Mouse (Mus musculus): Measurements from ENCODE around the gene Cmc2.

Gene Cmc2

DNA sequence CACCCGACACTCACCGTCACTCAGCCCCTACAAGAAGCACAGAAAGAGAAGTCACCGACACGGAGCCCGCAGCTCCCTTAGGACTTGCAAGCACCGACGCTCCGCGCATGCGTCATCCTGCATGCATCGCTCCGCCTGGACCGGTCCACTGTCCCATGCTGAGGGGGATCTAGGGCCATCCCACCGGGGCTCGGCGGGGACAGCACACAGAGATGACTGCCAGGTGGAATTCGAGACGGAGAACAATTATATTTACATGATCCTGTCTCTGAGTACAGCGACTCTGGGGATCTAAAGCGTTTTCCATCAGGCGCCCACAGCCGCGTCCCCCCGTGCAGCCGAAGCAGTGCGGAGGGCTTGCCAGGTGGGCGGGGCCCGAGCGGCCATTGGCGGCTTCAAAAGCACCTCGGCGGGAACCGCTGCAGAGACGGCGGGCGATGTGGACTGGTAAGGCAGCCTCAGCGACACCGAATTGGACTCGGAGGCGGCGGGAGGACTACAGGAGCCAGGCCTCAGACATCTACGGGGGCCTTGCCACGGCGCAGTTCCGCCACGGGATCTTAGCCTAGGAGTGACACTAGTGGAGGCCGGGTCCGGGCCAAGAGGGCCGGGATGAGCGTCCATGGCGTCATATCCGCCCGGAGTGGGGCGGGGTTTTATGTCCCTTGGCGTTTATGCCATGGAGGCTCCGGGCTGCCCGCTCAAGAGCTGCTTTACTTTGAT is at the start of gene Cmc2, which contains the start of gene Cenpn:
TSS of gene Cmc2 (minus strand) at position 119 of the 723 bp plus-strand sequence.
TSS of gene Cenpn (plus strand) at position 394 of the 723 bp plus-strand sequence.
- peak; percentile 98 for DNase-seq (ENCODE audit: extremely low spot score, low spot score)

DNA sequence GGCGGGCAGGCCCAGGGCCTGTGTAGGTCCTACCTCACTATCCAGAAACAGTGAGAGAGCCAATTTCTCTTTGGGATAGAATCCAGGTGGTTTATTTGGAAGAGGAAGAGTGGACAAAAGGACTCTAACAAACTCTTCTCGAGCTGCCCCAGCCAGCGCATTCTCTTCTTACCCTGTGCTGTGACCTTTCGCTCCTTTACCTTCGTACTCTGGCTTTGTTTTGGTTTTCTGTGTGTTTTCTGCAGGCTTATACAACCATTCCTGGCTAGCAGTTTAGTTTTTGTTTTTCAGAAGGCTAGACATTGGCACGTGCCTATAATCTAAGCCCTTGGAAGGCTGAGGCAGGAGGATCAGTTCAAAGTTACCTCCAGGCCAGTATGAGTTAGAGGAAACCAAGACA is 48.3 kb upstream of the Cmc2 start:
- DNase-seq (ENCODE audit: extremely low spot score, low spot score), result no peak

DNA sequence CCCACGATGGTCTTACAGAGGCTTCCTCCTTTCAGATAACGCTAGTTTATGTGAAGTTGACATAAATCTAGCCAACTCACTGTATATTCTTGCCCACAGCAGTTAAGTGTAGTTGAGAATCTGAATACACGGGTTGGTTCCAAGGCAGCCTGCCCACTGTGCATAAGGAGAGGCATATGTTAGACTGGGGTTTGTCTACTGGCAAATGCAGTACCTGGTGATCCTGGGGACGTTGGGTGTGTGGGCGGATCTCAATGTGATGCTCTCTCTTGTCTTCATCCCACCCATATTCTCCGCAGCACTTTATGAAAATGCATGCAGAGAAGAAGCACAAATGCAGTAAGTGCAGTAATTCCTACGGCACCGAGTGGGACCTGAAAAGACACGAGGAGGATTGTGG is 33.2 kb upstream of the Cmc2 start:
- DNase-seq (ENCODE audit: extremely low spot score, low spot score), result no peak

DNA sequence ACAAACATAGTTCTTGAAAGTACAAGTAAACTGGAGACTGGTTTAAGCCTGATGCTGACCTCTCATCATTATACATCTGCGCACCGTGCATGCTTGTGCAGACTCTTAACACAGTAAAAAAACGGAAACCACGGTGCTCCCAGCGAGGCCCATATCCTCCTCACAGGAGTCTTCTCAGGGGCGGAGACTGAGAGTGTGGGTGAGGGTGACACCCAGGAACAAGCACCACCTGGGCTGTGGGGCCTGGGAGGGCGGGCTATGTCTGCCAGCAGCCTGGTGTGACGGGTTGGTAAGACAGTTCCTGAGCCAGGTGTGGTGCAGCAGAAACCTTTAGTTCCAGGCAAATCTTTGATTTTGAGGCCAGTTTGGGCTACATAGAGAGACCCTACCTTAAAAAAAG is 31.2 kb upstream of the Cmc2 start:
- no peak for DNase-seq (ENCODE audit: extremely low spot score, low spot score)

DNA sequence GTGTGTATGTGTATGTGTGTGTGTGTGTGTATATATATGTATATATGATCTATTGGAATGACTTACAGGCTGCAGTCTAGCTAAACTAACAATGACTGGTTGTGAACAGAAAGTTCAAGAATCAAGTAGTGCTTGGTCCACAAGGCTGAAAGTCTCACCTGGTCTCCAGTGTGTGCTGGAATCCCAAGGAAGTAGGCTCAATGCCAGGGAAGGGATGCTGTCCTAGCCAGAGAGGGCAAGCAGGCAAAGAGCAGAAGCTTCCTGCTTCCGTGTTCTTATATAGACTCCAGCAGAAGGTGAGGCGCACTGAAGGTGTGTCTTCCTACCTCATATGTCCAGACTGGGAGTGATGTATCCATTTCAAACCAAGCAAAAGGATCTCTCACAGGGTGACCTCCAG is 30.5 kb upstream of the Cmc2 start:
- DNase-seq (ENCODE audit: extremely low spot score, low spot score), result no peak

DNA sequence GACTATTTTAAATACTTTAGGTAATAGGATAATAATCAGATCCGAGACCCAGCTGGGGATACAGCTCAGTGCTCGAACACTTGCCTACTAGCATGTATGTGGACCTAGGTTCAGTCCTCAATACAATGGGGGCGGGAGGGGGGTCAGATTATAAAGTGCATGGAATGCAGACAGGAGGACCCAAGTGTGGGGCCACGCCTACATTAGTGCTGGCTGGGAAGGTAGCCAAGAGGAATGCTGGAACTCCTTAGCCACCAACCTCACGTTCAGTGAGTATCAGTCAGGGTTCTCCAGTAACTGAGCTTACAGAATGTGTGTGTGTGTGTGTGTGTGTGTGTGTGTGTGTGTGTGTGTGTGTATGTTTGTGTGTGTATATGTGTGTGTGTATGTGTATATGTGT is 30.1 kb upstream of the Cmc2 start:
- DNase-seq (ENCODE audit: extremely low spot score, low spot score), result no peak

DNA sequence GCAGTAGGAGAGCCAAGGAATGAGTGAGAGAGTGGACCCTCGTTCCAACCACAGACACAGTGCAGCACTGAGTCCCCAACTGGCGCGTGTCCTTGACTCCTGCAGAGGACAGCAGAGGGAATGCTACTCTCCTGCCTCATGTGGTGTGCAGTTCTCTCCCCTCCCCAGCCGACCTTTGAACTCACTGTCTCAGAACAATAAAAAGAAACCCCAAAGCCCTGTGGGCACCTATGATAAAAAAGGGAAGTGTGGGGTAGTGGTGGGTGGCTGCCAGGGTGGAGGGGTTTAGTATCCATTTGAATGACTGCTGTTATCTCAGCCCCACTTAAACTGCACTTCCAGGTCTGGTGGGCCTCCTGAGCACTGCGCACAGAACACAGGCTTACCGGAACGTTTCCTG is 26.3 kb upstream of the Cmc2 start:
- DNase-seq (ENCODE audit: extremely low spot score, low spot score), result no peak

DNA sequence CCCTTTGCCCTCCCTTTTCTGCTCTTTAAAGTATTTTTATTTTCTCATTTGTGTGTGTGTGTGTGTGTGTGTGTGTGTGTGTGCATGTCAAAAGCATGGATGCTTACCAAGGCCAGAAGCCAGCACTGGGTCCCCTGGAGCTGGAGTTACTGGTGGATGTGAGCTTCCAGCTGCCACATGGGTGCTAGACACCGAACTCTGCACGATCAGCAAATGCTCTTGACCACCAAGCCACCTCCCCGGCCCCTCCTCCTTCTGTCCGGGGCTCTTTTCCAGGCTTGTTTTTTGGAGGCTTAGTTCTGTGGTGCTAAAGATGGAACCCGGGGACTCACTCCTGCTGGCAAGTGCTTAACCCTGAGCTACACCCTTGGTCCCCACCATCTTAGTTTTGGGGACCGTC is 25.6 kb upstream of the Cmc2 start:
- no peak for DNase-seq (ENCODE audit: extremely low spot score, low spot score)

DNA sequence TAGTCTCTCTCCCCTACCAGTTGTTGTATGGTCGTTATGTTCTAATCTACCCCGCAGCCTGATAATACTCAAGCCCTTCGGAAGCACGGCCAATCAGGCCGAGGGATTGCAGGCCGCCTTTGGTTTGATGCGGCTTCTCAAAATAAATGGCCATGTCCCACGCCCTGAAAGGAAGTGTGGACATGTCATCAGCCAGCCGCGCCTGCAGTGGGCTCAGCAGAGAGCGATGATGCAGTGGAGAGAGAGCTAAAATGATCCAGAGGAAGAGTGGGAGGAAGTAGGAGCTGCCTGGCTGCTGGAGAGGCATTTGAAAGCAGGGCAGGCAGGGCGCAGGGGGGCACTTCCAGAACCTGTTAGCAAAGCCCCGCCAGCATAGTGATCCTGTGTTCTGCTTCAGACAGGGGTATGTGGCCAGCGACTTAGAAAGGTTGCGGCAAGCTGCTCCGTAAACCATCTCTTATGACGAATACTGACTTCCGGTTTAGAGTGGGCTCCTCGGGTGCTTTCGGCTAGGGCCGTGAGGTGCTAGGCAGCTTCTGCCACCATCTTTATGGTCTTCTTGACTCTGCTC is 25.1 kb upstream of the Cmc2 start:
- DNase-seq (ENCODE audit: extremely low spot score, low spot score), result no peak

DNA sequence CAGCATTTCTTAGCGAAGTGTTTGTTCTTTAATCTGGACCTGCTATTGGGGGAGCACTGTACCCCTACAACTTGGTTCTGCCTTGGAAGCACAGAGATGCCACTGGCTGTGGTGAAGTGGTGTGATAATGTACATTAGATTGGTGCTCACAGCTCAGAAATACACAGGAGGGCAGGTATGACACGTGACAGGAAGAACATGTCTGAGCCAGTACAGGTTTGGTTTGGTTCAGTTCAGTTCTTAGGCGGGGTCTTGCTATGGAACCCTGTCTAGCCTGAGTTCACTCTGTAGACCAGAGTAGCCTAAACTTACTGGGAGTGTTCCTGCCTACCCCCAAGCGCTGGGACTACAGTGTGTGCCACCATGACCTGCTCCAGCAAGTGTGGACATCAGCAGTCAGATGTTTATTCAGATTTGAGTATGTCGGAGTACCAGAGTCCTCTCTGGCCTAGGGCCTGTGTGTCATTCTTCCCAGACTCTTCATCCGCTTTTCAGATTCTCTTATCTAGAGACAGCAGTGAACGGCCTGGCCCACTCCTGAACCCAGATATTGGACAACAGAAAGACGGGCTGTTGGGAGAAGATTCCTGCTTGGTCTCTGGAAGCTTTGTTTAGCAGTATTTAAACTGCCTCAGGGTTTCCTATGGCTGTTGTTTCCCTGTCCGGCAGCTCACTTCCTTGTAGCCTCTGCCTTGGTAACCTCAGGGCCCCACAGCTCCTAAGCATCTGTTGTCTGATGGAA is 24.1 kb upstream of the Cmc2 start:
- no peak for DNase-seq (ENCODE audit: extremely low spot score, low spot score)

DNA sequence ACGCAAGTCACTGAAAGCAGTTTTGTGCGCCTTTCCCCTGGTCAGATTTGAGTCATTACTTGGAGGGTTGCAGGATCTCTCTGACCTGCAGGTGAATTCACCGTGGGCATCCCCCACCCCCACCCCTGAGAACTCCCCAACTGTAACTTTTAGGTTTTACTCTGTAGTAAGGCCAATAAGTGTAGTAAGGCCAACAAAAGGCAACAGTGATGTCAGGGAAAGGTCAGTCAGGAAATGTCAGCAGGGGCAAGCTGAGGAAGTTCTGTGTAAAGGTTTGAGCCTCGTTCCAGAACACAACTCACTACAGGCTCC is 23.1 kb upstream of the Cmc2 start:
- no peak for DNase-seq (ENCODE audit: extremely low spot score, low spot score)

DNA sequence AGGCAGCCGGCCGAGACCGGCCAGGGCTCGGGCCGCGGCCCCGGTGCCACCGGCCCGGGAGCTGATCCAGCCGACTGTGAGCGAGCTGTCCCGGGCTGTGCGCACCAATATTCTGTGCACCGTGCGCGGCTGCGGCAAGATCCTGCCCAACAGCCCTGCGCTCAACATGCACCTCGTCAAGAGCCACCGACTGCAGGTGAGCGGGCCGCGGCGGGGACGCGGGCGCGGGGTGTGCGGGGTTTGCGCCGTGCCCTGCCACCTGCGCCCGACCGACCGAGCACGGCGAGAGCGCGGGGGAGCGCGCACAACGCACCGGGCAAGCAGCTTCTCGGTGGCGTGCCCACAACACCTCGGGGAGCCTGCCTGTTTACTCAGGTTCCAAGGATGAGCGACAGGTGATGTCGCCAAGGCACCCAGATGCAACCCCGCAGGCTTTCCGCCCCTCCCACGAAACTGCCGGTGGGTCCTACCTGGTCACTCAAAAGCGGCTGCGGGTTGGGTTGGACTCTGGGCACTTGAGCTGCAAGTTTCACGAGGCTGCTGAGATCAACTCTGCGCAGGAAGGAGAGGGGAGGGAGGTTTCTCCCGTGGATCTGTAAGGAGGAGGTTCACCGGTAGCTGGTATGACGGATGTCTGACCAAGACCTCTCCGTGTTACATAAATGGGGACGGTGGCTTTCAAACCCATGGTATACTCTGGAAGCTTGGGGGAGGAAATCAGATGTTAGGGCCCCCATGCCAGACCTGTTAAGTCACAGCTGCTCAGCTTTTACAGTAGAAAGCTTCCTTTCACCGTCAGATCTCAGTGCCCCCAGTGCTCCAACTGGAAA is 22.5 kb upstream of the Cmc2 start:
- peak; percentile 44 for DNase-seq (ENCODE audit: extremely low spot score, low spot score)

DNA sequence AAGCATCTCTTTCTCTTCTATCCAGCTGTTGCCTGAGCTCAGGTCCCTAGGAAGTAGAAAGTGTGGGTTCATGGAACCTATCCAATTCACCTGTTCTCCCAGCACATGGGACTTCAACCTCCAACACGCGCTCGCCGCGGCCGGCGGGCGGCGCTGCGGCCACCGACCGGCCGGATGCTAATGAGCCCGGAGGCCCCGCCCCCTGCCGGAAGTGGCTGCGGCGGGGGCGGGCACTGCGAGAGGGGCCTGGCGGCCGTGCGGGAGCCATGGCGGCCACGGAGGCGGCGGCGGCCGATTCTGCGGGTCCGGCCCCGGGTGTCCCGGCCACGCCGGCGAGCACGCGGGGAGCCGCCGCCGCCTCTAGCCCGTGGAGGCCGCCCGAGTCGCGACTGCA is 21.9 kb upstream of the Cmc2 start, which contains the start of gene Atmin:
TSS of gene Atmin (plus strand) at position 233 of the 394 bp plus-strand sequence.
- DNase-seq (ENCODE audit: extremely low spot score, low spot score), result peak; percentile 86

DNA sequence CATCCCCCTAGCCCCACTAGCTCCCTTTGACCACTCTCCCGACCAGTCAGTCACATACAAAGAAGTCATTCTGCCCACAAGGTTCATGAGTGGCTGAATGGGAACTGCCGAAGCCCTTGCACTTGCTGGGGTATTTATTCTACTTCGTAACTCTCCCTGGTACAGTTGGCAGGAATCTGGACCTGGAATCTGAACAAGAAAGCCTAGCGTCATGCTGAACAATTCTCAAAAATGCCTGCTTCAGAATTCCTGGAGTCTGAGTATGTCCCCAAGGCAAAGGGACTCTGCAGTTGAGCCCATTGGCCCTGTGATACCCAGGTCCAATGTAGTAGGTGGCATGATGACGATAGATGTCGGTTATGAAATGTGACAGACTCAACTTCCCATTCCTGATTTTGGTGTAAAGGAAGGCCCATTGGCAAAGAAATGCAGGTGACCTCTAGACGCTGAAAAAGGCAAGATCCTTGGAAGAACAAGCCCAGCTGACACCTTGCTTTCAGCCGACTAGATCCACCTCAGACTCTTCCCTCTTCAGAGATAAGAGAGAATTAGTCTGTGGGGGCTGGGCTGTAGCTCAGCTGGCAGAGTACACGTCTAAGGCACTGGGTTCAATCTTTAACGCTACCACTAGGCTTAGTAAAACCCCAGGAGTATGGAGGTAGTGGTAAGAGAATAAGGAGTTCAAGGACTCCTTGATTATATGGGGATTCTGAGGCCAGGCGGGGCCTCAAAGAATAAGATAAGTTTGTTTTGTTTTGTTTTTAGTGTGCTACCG is 21.2 kb upstream of the Cmc2 start:
- no peak for DNase-seq (ENCODE audit: extremely low spot score, low spot score)

DNA sequence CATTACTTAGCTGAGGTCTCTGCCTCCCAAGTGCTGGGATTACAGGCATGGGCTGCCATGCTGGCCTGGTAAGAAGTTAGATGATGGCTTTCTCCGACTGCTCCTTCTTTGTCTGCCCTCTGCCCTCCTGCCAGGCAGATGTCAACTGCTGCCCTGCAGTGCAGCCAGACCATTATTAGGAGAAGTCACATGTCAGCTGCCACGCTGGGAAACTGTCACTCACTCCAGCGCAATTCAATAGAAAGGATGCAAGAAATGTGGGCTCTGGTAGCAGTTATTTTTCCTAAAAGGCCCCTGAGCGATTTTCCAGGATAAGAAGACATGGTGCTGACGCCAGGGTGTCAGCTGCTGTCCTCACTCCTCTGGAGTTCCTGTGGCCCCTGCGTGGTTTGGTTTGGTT is 14.3 kb upstream of the Cmc2 start:
- no peak for DNase-seq (ENCODE audit: extremely low spot score, low spot score)

DNA sequence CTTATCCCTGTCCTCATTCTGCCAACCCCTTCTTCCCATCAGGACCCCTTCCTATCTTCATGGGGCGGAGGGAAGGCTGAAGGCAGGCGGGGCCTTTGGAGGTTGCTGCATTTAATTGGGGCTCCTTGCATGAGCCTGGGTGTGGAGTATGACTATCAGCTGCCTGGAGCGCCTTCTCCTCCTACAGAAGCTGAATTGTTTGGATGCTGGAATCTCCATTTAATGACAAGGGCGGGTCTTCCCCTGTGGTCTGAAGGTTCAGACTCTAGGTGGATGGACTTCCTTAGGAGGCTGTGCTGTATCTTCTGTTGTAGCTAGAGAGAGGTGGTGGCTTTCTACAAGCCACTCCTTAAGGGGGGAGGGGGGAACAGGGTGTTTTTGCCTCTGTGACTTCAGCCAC is 13.7 kb upstream of the Cmc2 start:
- DNase-seq (ENCODE audit: extremely low spot score, low spot score), result no peak

DNA sequence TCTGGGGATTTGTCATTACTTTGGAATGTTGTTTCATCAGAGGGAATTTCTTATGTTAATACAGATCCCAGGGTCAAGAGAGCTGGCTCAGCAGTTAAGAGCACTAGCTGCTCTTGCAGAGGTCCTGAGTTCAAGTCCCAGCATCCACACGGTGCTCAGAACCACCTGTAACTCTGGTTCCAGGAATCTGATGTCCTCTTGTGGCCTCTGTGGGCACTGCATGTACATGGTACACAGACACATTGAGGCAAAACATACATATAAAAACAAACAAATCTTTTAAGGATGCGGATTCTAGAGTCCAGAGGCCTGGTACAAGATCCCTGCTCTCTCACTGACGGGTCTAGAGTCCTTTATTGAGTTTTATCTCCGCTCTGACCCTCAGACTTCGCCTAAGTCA is 7.3 kb upstream of the Cmc2 start:
- no peak for DNase-seq (ENCODE audit: extremely low spot score, low spot score)

DNA sequence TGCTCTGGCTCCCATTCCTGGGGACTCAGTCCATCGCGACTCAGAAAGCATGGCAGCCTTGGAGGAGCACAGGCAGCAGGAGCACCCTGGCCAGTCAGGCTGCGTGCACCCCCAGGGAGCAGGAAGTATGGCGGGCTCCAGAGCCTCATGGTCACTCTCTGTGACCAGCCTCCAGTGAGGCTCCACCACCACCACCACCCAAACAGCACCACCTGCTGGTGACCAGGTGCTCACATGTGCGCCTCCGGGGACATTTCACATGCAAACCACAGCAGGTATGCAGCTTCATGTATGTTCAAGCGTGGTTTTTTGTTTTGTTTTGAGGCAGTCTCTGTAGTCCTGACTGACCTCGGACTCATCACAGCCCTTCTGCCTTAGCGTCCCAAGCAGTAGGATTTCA is 6.6 kb upstream of the Cmc2 start:
- peak; percentile 42 for DNase-seq (ENCODE audit: extremely low spot score, low spot score)

DNA sequence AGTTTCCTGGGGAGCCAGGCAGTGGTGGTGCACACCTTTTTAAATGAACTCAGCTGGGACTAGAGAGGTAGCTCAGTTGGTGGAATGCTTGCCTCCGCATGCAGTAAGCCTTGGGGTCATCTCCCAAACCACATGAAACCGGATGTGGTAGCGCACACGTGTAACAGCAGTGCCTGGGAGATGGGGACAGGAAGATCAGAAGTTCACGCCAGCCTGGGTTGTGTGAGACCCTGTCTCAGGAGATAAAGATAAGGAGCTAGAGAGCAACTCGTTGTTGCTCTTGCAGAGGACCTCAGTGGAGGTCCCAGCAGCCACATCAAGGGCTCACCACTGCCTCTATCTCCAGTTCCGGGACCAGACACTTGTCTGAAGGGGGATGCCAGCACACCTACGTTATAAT is 2.3 kb upstream of the Cmc2 start:
- no peak for DNase-seq (ENCODE audit: extremely low spot score, low spot score)

DNA sequence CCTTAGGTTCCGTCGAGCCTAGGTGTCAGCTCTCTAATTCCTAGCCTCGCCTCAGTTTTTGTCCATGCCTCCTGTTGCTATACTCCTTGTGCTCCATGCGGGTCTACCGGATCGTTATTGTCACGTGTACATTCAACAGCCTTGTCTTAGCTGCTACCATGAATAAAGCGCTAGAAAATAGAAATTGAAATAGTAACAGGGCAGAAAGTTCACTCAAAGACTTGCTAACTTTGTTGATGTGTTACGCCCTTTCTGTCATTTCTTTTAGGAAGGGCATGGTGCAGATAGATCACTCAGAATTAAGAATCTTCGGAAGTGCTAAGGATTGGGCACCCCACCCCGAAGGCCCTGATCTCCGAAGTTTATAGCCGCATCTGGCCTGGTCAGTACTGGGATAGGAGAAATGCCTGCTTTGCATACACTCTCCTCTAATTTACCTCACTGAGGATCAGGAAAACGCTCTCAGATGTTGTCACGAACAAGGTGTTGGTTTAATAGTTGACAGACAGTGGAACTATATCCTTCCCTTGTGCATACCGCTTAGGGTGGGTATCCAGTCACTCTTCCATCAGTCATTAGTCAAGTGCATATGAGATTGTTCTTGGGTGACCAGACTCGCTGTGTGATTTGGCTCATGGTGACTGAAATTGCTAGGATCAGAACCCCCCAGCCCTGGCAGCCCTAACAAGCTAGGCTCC is 954 bp upstream of the Cmc2 start:
- DNase-seq (ENCODE audit: extremely low spot score, low spot score), result no peak

DNA sequence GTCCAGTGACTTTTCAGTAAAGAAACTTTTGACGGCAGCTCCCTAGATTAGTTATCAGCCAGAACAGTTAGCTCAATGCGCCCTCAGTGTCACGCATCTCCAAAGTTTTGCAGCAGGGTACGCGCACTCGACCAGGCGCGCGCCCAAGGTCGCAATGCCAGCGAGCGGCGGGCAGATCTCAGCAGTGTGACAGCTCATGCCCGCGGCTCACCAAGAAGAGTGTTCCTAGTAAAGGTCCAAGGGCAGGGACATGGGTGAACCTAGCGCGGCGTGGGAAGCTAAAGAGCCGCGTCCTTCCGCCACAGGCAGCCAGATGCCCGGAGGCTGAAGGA is 284 bp downstream of the Cmc2 start:
- DNase-seq (ENCODE audit: extremely low spot score, low spot score), result no peak

Data from neural tube, embryonic 10.5 days (tissue).